Mouse (Mus musculus): Measurements from ENCODE around the gene Aplnr.

Gene Aplnr

GRCm38 (mm10) chr2:85136089-85136488 lies at the start of gene Aplnr:
Aplnr (plus strand) TSS chr2:85136225.
- no peak for DNase-seq

GRCm38 (mm10) chr2:85088716-85089646 lies 47.0 kb upstream of the Aplnr start:
- DNase-seq = no peak

GRCm38 (mm10) chr2:85091325-85091724 lies 44.7 kb upstream of the Aplnr start:
- no peak for DNase-seq

GRCm38 (mm10) chr2:85093376-85093775 lies 42.6 kb upstream of the Aplnr start:
- DNase-seq = no peak

GRCm38 (mm10) chr2:85095906-85096305 lies 40.1 kb upstream of the Aplnr start:
- DNase-seq = no peak

GRCm38 (mm10) chr2:85098014-85098413 lies 38.0 kb upstream of the Aplnr start:
- no peak for DNase-seq

GRCm38 (mm10) chr2:85098824-85099511 lies 37.1 kb upstream of the Aplnr start:
- DNase-seq = no peak

GRCm38 (mm10) chr2:85103201-85103600 lies 32.8 kb upstream of the Aplnr start:
- DNase-seq = no peak

GRCm38 (mm10) chr2:85105426-85106013 lies 30.5 kb upstream of the Aplnr start:
- DNase-seq = no peak

GRCm38 (mm10) chr2:85106068-85106790 lies 29.8 kb upstream of the Aplnr start:
- no peak for DNase-seq

- DNase-seq = no peak
Measured at GRCm38 (mm10) chr2:85106941-85107340, 29.1 kb upstream of the Aplnr start.

- no peak for DNase-seq
Measured at GRCm38 (mm10) chr2:85110288-85110875, 25.6 kb upstream of the Aplnr start.

- DNase-seq = peak; percentile 29 to 48
Measured at GRCm38 (mm10) chr2:85123187-85123868, 12.7 kb upstream of the Aplnr start.

- DNase-seq = peak; percentile 60 to 69
Measured at GRCm38 (mm10) chr2:85123869-85124535, 12.0 kb upstream of the Aplnr start.

GRCm38 (mm10) chr2:85129496-85129971 lies 6.5 kb upstream of the Aplnr start:
- no peak for DNase-seq

- no peak for DNase-seq
Measured at GRCm38 (mm10) chr2:85131226-85131625, 4.8 kb upstream of the Aplnr start.

- DNase-seq = no peak
Measured at GRCm38 (mm10) chr2:85131724-85132123, 4.3 kb upstream of the Aplnr start.

GRCm38 (mm10) chr2:85132204-85132603 lies 3.8 kb upstream of the Aplnr start:
- DNase-seq = no peak

- DNase-seq = no peak
Measured at GRCm38 (mm10) chr2:85135099-85135498, 926 bp upstream of the Aplnr start.

- DNase-seq = no peak
Measured at GRCm38 (mm10) chr2:85136831-85137520, 951 bp downstream of the Aplnr start.
